Mouse (Mus musculus) right cerebral cortex, postnatal 25 days (tissue): ENCODE data around the gene Tm9sf1.

Source experiments
- DNase-seq: peaks from one replicate; pipeline ENCODE4 v3.0.0; 2022

Gene Tm9sf1

GRCm38 (mm10) chr14:55643060-55643907 is at the start of gene Tm9sf1:
TSS of gene Tm9sf1 (minus strand) at chr14:55643806.
- DNase-seq, result peak; percentile 93

GRCm38 (mm10) chr14:55689433-55689832 is 45.8 kb upstream of the Tm9sf1 start:
- no peak for DNase-seq

GRCm38 (mm10) chr14:55682118-55682493 is 38.5 kb upstream of the Tm9sf1 start:
- no peak for DNase-seq

GRCm38 (mm10) chr14:55681160-55682117 is 37.8 kb upstream of the Tm9sf1 start, which contains the start of gene Tinf2:
TSS of gene Tinf2 (minus strand) at chr14:55681820.
- DNase-seq, result peak; percentile 96

- DNase-seq, result no peak
Measured at GRCm38 (mm10) chr14:55677615-55678014, 34.0 kb upstream of the Tm9sf1 start.

- no peak for DNase-seq
Measured at GRCm38 (mm10) chr14:55672741-55673060, 29.1 kb upstream of the Tm9sf1 start.

GRCm38 (mm10) chr14:55671833-55672740 is 28.5 kb upstream of the Tm9sf1 start, which contains the start of the genes Gmpr2 and Nedd8:
TSS of gene Gmpr2 (plus strand) at chr14:55671941.
TSS of gene Nedd8 (minus strand) at chr14:55672124.
- DNase-seq, result peak; percentile 93

- no peak for DNase-seq
Measured at GRCm38 (mm10) chr14:55671486-55671832, 27.9 kb upstream of the Tm9sf1 start.

GRCm38 (mm10) chr14:55660636-55661035 is 17.0 kb upstream of the Tm9sf1 start:
- DNase-seq, result no peak

- DNase-seq, result peak; percentile 84
Measured at GRCm38 (mm10) chr14:55659960-55660573, 16.5 kb upstream of the Tm9sf1 start, which contains the start of gene Mdp1. TSS of gene Mdp1 (minus strand) at chr14:55660508.

GRCm38 (mm10) chr14:55658011-55658410 is 14.4 kb upstream of the Tm9sf1 start:
- no peak for DNase-seq

GRCm38 (mm10) chr14:55656935-55657334 is 13.3 kb upstream of the Tm9sf1 start:
- no peak for DNase-seq

GRCm38 (mm10) chr14:55651528-55651927 is 7.9 kb upstream of the Tm9sf1 start:
- no peak for DNase-seq

GRCm38 (mm10) chr14:55649884-55650283 is 6.3 kb upstream of the Tm9sf1 start, which contains the start of gene Tssk4:
TSS of gene Tssk4 (plus strand) at chr14:55650184.
- no peak for DNase-seq

GRCm38 (mm10) chr14:55644261-55644888 is 769 bp upstream of the Tm9sf1 start:
- no peak for DNase-seq

GRCm38 (mm10) chr14:55642679-55643059 is 937 bp downstream of the Tm9sf1 start:
- DNase-seq, result no peak

- no peak for DNase-seq
Measured at GRCm38 (mm10) chr14:55641291-55641690, 2.3 kb downstream of the Tm9sf1 start.

- DNase-seq, result no peak
Measured at GRCm38 (mm10) chr14:55640816-55641215, 2.8 kb downstream of the Tm9sf1 start.

GRCm38 (mm10) chr14:55637795-55638194 is 5.8 kb downstream of the Tm9sf1 start, which contains the start of gene Gm49378:
TSS of gene Gm49378 (minus strand) at chr14:55637895.
- no peak for DNase-seq

- peak; percentile 88 for DNase-seq
Measured at GRCm38 (mm10) chr14:55635523-55636007, 8.0 kb downstream of the Tm9sf1 start, which contains the start of gene Ipo4. TSS of gene Ipo4 (minus strand) at chr14:55635957.
